ENCODE assay signal across 29 mouse cellular contexts in genomic region chr14:101307920-101308319, GRCm38 (mm10).
DNase-seq lines count a peak whose midpoint lies in the region; ATAC-seq lines count a peak whose summit lies in the region.
"Had no signal": no experiment of that assay in that cellular context is flagged by ENCODE, and none has a peak within 500 bp of the region (broad histone marks: within the 10 kb centered on the region; RNA-seq: fewer than 3 reads in every experiment).

No protein-coding gene starts in this region.

- ATAC-seq in forebrain, embryonic 13.5 days = peak; percentile 27; the same call in 1 of the 2 replicates
- ATAC-seq in forebrain, embryonic 12.5 days (ENCODE audit: low FRiP score) = no peak
- ATAC-seq in forebrain, embryonic 16.5 days = peak; percentile 65
- ATAC-seq in forebrain, embryonic 11.5 days (replicated peaks; ENCODE audit: low FRiP score) = no peak
- ATAC-seq: hindbrain, embryonic 16.5 days; intestine, embryonic 15.5 days; Patski had no signal

- H3K9me3 ChIP-seq in forebrain, embryonic 13.5 days (replicated peaks) = no peaks in the 10 kb centered on the region
- H3K9me3 ChIP-seq in forebrain, embryonic 12.5 days = no peaks in the 10 kb centered on the region
- H3K9me3 ChIP-seq in forebrain, embryonic 16.5 days (ENCODE audit: control insufficient read depth, low read length) = no peaks in the 10 kb centered on the region
- H3K9me3 ChIP-seq in forebrain, embryonic 11.5 days (ENCODE audit: control insufficient read depth, low read length) = no peaks in the 10 kb centered on the region
- H3K9me3 ChIP-seq: embryonic facial prominence, embryonic 12.5 days; embryonic facial prominence, embryonic 15.5 days; heart, embryonic 12.5 days; heart, embryonic 15.5 days; hindbrain, embryonic 10.5 days; hindbrain, embryonic 13.5 days; intestine, embryonic 15.5 days had no signal

- no peak overlapping the region for H3K9ac ChIP-seq in forebrain, embryonic 13.5 days
- no peak overlapping the region for H3K9ac ChIP-seq in forebrain, embryonic 12.5 days
- H3K9ac ChIP-seq in forebrain, embryonic 16.5 days (replicated peaks; ENCODE audit: low read depth, low read length) = no peak overlapping the region
- no peak overlapping the region for H3K9ac ChIP-seq in forebrain, embryonic 11.5 days (ENCODE audit: low read length)
- H3K9ac ChIP-seq: embryonic facial prominence, embryonic 12.5 days; embryonic facial prominence, embryonic 15.5 days; heart, embryonic 12.5 days; heart, embryonic 15.5 days; hindbrain, embryonic 13.5 days; intestine, embryonic 15.5 days had no signal

- no peak overlapping the region for H3K4me3 ChIP-seq in forebrain, embryonic 13.5 days
- no peak overlapping the region for H3K4me3 ChIP-seq in forebrain, embryonic 12.5 days (replicated peaks)
- H3K4me3 ChIP-seq in forebrain, embryonic 16.5 days (replicated peaks; ENCODE audit: low read length) = no peak overlapping the region
- H3K4me3 ChIP-seq in forebrain, embryonic 11.5 days (ENCODE audit: low read depth, low read length) = no peak overlapping the region
- H3K4me3 ChIP-seq: embryonic facial prominence, embryonic 12.5 days; embryonic facial prominence, embryonic 15.5 days; heart, embryonic 12.5 days; heart, embryonic 15.5 days; hindbrain, embryonic 10.5 days; hindbrain, embryonic 13.5 days; intestine, embryonic 15.5 days had no signal

- H3K27me3 ChIP-seq in forebrain, embryonic 13.5 days = no peaks in the 10 kb centered on the region
- H3K27me3 ChIP-seq in forebrain, embryonic 12.5 days = no peaks in the 10 kb centered on the region
- no peaks in the 10 kb centered on the region for H3K27me3 ChIP-seq in forebrain, embryonic 16.5 days (replicated peaks; ENCODE audit: control insufficient read depth, insufficient read depth, low read length)
- H3K27me3 ChIP-seq in forebrain, embryonic 11.5 days (ENCODE audit: control insufficient read depth, insufficient read depth, low read length) = no peaks in the 10 kb centered on the region
- H3K27me3 ChIP-seq: CH12.LX; embryonic facial prominence, embryonic 12.5 days; embryonic facial prominence, embryonic 15.5 days; heart, embryonic 12.5 days; heart, embryonic 15.5 days; hindbrain, embryonic 13.5 days; intestine, embryonic 15.5 days had no signal

- no peaks in the 10 kb centered on the region for H3K36me3 ChIP-seq in forebrain, embryonic 13.5 days (ENCODE audit: poor library complexity, severe bottlenecking)
- H3K36me3 ChIP-seq in forebrain, embryonic 12.5 days (replicated peaks) = no peaks in the 10 kb centered on the region
- H3K36me3 ChIP-seq in forebrain, embryonic 16.5 days (ENCODE audit: control insufficient read depth, insufficient read depth) = no peaks in the 10 kb centered on the region
- H3K36me3 ChIP-seq in forebrain, embryonic 11.5 days (ENCODE audit: control insufficient read depth, insufficient read depth, low read length) = no peaks in the 10 kb centered on the region
- H3K36me3 ChIP-seq: embryonic facial prominence, embryonic 12.5 days; embryonic facial prominence, embryonic 15.5 days; G1E; heart, embryonic 12.5 days; heart, embryonic 15.5 days; hindbrain, embryonic 10.5 days; hindbrain, embryonic 13.5 days; intestine, embryonic 15.5 days had no signal

- no peaks in the 10 kb centered on the region for H3K4me1 ChIP-seq in forebrain, embryonic 13.5 days
- H3K4me1 ChIP-seq in forebrain, embryonic 12.5 days = no peaks in the 10 kb centered on the region
- 0 out of 2 replicates have a peak, but pooled peaks cover 3% of the 10 kb centered on the region for H3K4me1 ChIP-seq in forebrain, embryonic 16.5 days (replicated peaks; ENCODE audit: control insufficient read depth, insufficient read depth, low read length)
- H3K4me1 ChIP-seq in forebrain, embryonic 11.5 days (replicated peaks; ENCODE audit: control insufficient read depth, insufficient read depth, low read length) = 0 out of 2 replicates have a peak, but pooled peaks cover 2% of the 10 kb centered on the region
- H3K4me1 ChIP-seq: embryonic facial prominence, embryonic 12.5 days; embryonic facial prominence, embryonic 15.5 days; heart, embryonic 12.5 days; heart, embryonic 15.5 days; hindbrain, embryonic 10.5 days; hindbrain, embryonic 13.5 days had no signal

- H3K4me2 ChIP-seq in forebrain, embryonic 13.5 days = no peak overlapping the region
- no peak overlapping the region for H3K4me2 ChIP-seq in forebrain, embryonic 12.5 days
- no peak overlapping the region for H3K4me2 ChIP-seq in forebrain, embryonic 16.5 days (ENCODE audit: low read length)
- H3K4me2 ChIP-seq in forebrain, embryonic 11.5 days (ENCODE audit: low read depth, low read length, severe bottlenecking) = no peak overlapping the region
- H3K4me2 ChIP-seq: embryonic facial prominence, embryonic 12.5 days; embryonic facial prominence, embryonic 15.5 days; heart, embryonic 12.5 days; heart, embryonic 15.5 days; hindbrain, embryonic 13.5 days; intestine, embryonic 15.5 days had no signal

- DNase-seq in forebrain, embryonic 11.5 days (ENCODE audit: low spot score) = no peak
- DNase-seq in brain, adult 2 months (ENCODE audit: low read depth, low spot score) = peak; percentile 37
- peak; percentile 24 for DNase-seq in telencephalon, adult 2 months (ENCODE audit: low read depth, low spot score)
- DNase-seq in ovary, adult 18-20 months (ENCODE audit: low spot score) = no peak
- DNase-seq: adrenal gland, postnatal 10 days; adrenal gland, postnatal 36 days; B cell, adult 2 months; cerebellum, adult 18-20 months; cerebellum, adult 9-11 months; cerebellum, postnatal 25 days; gastrocnemius, postnatal 25 days; heart, adult 18-20 months; heart, postnatal 10 days; heart, postnatal 36 days; kidney, adult 11 months had no signal

- no peak overlapping the region for H3K27ac ChIP-seq in forebrain, embryonic 13.5 days
- H3K27ac ChIP-seq in forebrain, embryonic 12.5 days = no peak overlapping the region
- H3K27ac ChIP-seq in forebrain, embryonic 16.5 days (ENCODE audit: low read length) = no peak overlapping the region
- no peak overlapping the region for H3K27ac ChIP-seq in forebrain, embryonic 11.5 days (ENCODE audit: low read depth, low read length)
- H3K27ac ChIP-seq: embryonic facial prominence, embryonic 12.5 days; embryonic facial prominence, embryonic 15.5 days; heart, embryonic 15.5 days; hindbrain, embryonic 10.5 days; hindbrain, embryonic 13.5 days; intestine, embryonic 15.5 days had no signal

Comparison
In these comparisons a context has a peak if more than half of its experiments do, and no peak if none do; other contexts are left out.
1. ATAC-seq: peak in forebrain, embryonic 13.5 days (single experiment) and forebrain, embryonic 16.5 days (single experiment); none in forebrain, embryonic 12.5 days (single experiment) and forebrain, embryonic 11.5 days (single experiment).
2. DNase-seq: peak in brain, adult 2 months (single experiment) and telencephalon, adult 2 months (single experiment); none in forebrain, embryonic 11.5 days (single experiment) and ovary, adult 18-20 months (single experiment).